Mouse (Mus musculus) kidney, postnatal 36 days (tissue): Measurements from ENCODE around the gene Synpr.

Experiments used
- DNase-seq, 2 experiments: peaks; one replicate each; pipeline ENCODE4 v3.0.0; 2021 to 2022; ENCODE audit warnings: mixed read lengths in 2 of 2

Synpr gene

GRCm38 (mm10) chr14:13553616-13554370 lies 269.2 kb downstream of the Synpr start:
- DNase-seq: no peak

- no peak for DNase-seq
Observed at GRCm38 (mm10) chr14:13554631-13555030, 270.1 kb downstream of the Synpr start.

- no peak for DNase-seq
Observed at GRCm38 (mm10) chr14:13558117-13558516, 273.5 kb downstream of the Synpr start.

GRCm38 (mm10) chr14:13567250-13567649 lies 282.7 kb downstream of the Synpr start:
- DNase-seq: no peak

GRCm38 (mm10) chr14:13567996-13568395 lies 283.4 kb downstream of the Synpr start:
- no peak for DNase-seq

- DNase-seq: no peak
Observed at GRCm38 (mm10) chr14:13571941-13572340, 287.4 kb downstream of the Synpr start.

GRCm38 (mm10) chr14:13572530-13572929 lies 287.9 kb downstream of the Synpr start:
- no peak for DNase-seq

GRCm38 (mm10) chr14:13578101-13578500 lies 293.5 kb downstream of the Synpr start:
- no peak for DNase-seq

GRCm38 (mm10) chr14:13578744-13579143 lies 294.2 kb downstream of the Synpr start:
- no peak for DNase-seq

GRCm38 (mm10) chr14:13593321-13593940 lies 308.9 kb downstream of the Synpr start:
- DNase-seq: no peak

GRCm38 (mm10) chr14:13596251-13596650 lies 311.7 kb downstream of the Synpr start:
- no peak for DNase-seq

- no peak for DNase-seq
Observed at GRCm38 (mm10) chr14:13597204-13597603, 312.6 kb downstream of the Synpr start.

- no peak for DNase-seq
Observed at GRCm38 (mm10) chr14:13620531-13620930, 336.0 kb downstream of the Synpr start.

- DNase-seq: no peak
Observed at GRCm38 (mm10) chr14:13649865-13650264, 365.3 kb downstream of the Synpr start.

- no peak for DNase-seq
Observed at GRCm38 (mm10) chr14:13651039-13651438, 366.5 kb downstream of the Synpr start.

GRCm38 (mm10) chr14:13651541-13652298 lies 367.1 kb downstream of the Synpr start:
- DNase-seq: no peak
